Mouse (Mus musculus): Measurements from ENCODE around the gene Sobp. TPM values are rescaled to one million over a fixed set of nuclear protein-coding genes. Genes with fewer than 3 reads are reported as not detected.
A peak's percentile ranks its signal among the peaks of the same experiment; 100 is the strongest.

The Sobp gene
- total RNA-seq, 1 experiment = 0.31 TPM

DNA sequence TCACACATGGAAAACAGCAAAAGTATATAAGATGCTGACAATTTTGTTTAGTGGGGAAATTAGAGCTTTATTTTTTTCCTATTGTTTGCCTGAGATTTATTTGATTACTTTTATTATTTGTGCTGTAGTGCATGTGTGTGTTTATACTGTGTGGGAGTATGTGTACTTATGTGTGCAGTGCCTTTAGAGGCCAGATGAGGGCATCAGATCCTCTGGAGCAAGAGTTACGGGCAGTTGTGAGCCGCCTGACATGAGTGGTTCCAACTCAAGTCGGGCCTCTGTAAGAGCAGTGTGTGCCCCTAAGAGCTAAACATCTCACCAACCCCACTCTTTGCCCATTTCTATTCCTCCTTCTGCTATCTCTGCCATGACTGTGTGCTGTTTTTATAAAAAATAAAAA lies 7.5 kb downstream of the Sobp start:
- Histone ChIP-seq H3K36me3 (ENCODE audit: control insufficient read depth, insufficient read depth, low read length, poor library complexity, severe bottlenecking) (no peaks in the 10 kb centered on the region), H3K4me1 (ENCODE audit: control insufficient read depth in 2 of 2, insufficient read depth in 2 of 2, low read length in 2 of 2, poor library complexity in 1 of 2) (0 out of 4 replicates have a peak, but pooled peaks cover 0 to 2% of the 10 kb centered on the region in 2 experiments), H3K9me3 (ENCODE audit: control insufficient read depth, insufficient read depth, low read depth, low read length) (no peaks in the 10 kb centered on the region), H3K27ac (ENCODE audit: insufficient read depth, low read depth, low read length, poor library complexity, severe bottlenecking) (no peak overlapping the region), H3K4me3 (ENCODE audit: insufficient read depth in 1 of 2, low read depth in 1 of 2, low read length in 2 of 2, poor library complexity in 1 of 2, severe bottlenecking in 1 of 2) (no peak overlapping the region), H3K9ac (ENCODE audit: insufficient read depth, low read depth, low read length, poor library complexity, severe bottlenecking) (no peak overlapping the region)
- DNase-seq (ENCODE audit: low read depth, low spot score) = no peak
- TF ChIP-seq ZNF384 (IDR thresholded peaks at IDR 0.05; ENCODE audit: low read depth, low read length) = no peak
- TF ChIP-seq MAFK (IDR thresholded peaks at IDR 0.05; ENCODE audit: insufficient read depth, low read depth, low read length) = no peak
- TF ChIP-seq ZC3H11A (IDR thresholded peaks at IDR 0.05; ENCODE audit: borderline replicate concordance, low read depth, low read length) = peak; percentile 11; the same call in 1 of the 2 replicates
- no peak for TF ChIP-seq CHD2 (IDR thresholded peaks at IDR 0.05; ENCODE audit: low read depth, low read length)
- no peak for TF ChIP-seq HCFC1 (IDR thresholded peaks at IDR 0.05; ENCODE audit: borderline replicate concordance, insufficient read depth, low read length)
- in situ Hi-C loops (cut with MboI; ENCODE audit: low sequenced_read_pairs in 2 of 2, unreplicated experiment in 2 of 2) = no loop called here

DNA sequence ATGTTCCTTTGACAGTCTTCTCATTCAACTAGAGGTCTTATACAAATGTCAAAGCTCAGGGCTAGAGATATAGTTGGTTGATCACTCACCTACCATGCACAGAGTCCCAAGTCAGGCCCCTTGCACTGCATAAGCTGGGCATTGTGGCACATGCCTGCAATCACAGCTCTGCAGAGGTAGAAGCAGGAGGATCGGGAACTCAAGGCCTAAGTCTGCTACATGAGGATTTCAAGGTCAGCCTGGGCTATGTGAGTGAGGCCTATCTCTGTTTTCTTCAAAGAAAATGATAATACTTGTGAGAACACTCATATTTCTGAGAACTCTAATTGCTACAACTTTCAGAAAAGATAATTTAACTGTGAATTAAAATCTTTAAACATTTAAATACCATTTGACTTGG lies 8.2 kb downstream of the Sobp start:
- Histone ChIP-seq H3K4me1 (ENCODE audit: control insufficient read depth in 2 of 2, insufficient read depth in 2 of 2, low read length in 2 of 2, poor library complexity in 1 of 2) (0 out of 4 replicates have a peak, but pooled peaks cover 0 to 1% of the 10 kb centered on the region in 2 experiments), H3K9me3 (ENCODE audit: control insufficient read depth, insufficient read depth, low read depth, low read length) (no peaks in the 10 kb centered on the region), H3K36me3 (ENCODE audit: control insufficient read depth, insufficient read depth, low read length, poor library complexity, severe bottlenecking) (no peaks in the 10 kb centered on the region), H3K9ac (ENCODE audit: insufficient read depth, low read depth, low read length, poor library complexity, severe bottlenecking) (no peak overlapping the region), H3K4me3 (ENCODE audit: insufficient read depth in 1 of 2, low read depth in 1 of 2, low read length in 2 of 2, poor library complexity in 1 of 2, severe bottlenecking in 1 of 2) (no peak overlapping the region), H3K27ac (ENCODE audit: insufficient read depth, low read depth, low read length, poor library complexity, severe bottlenecking) (no peak overlapping the region)
- no peak for DNase-seq (ENCODE audit: low read depth, low spot score)
- in situ Hi-C loops (cut with MboI; ENCODE audit: low sequenced_read_pairs in 2 of 2, unreplicated experiment in 2 of 2) = no loop called here
- TF ChIP-seq MAFK (IDR thresholded peaks at IDR 0.05; ENCODE audit: insufficient read depth, low read depth, low read length) = no peak
- no peak for TF ChIP-seq HCFC1 (IDR thresholded peaks at IDR 0.05; ENCODE audit: borderline replicate concordance, insufficient read depth, low read length)
- no peak for TF ChIP-seq ZC3H11A (IDR thresholded peaks at IDR 0.05; ENCODE audit: borderline replicate concordance, low read depth, low read length)
- no peak for TF ChIP-seq CHD2 (IDR thresholded peaks at IDR 0.05; ENCODE audit: low read depth, low read length)
- TF ChIP-seq ZNF384 (IDR thresholded peaks at IDR 0.05; ENCODE audit: low read depth, low read length) = no peak

DNA sequence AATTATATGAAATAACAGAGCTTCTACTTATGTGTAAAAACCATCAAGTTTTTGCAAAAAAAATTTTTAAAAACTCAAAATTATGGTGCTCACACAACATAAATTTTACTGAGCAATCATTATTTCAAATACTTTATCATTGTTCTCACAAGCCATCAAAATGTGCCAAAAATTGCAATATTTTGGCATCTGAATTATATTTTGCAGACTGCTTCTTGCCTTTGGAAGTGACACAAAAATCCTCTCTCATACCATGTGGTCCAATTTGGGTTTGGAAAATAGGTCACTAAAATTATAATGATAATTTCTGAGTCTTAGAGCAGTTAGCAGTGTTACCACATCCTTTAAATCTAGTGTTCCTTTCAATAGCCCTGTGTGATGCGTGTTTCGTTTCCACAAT lies 9.9 kb downstream of the Sobp start:
- H3K4me3 ChIP-seq (ENCODE audit: insufficient read depth in 1 of 2, low read depth in 1 of 2, low read length in 2 of 2, poor library complexity in 1 of 2, severe bottlenecking in 1 of 2) = no peak overlapping the region
- TF ChIP-seq MAFK (IDR thresholded peaks at IDR 0.05; ENCODE audit: insufficient read depth, low read depth, low read length) (no peak), ZC3H11A (IDR thresholded peaks at IDR 0.05; ENCODE audit: borderline replicate concordance, low read depth, low read length) (no peak), ZNF384 (IDR thresholded peaks at IDR 0.05; ENCODE audit: low read depth, low read length) (no peak)
- DNase-seq (ENCODE audit: low read depth, low spot score) = no peak
- H3K9me3 ChIP-seq (ENCODE audit: control insufficient read depth, insufficient read depth, low read depth, low read length) = no peaks in the 10 kb centered on the region
- H3K36me3 ChIP-seq (ENCODE audit: control insufficient read depth, insufficient read depth, low read length, poor library complexity, severe bottlenecking) = no peaks in the 10 kb centered on the region
- H3K9ac ChIP-seq (ENCODE audit: insufficient read depth, low read depth, low read length, poor library complexity, severe bottlenecking) = no peak overlapping the region
- no peak overlapping the region for H3K27ac ChIP-seq (ENCODE audit: insufficient read depth, low read depth, low read length, poor library complexity, severe bottlenecking)
- in situ Hi-C loops (cut with MboI; ENCODE audit: low sequenced_read_pairs in 2 of 2, unreplicated experiment in 2 of 2) = no loop called here
- no peaks in the 10 kb centered on the region for H3K4me1 ChIP-seq (ENCODE audit: control insufficient read depth in 2 of 2, insufficient read depth in 2 of 2, low read length in 2 of 2, poor library complexity in 1 of 2)

DNA sequence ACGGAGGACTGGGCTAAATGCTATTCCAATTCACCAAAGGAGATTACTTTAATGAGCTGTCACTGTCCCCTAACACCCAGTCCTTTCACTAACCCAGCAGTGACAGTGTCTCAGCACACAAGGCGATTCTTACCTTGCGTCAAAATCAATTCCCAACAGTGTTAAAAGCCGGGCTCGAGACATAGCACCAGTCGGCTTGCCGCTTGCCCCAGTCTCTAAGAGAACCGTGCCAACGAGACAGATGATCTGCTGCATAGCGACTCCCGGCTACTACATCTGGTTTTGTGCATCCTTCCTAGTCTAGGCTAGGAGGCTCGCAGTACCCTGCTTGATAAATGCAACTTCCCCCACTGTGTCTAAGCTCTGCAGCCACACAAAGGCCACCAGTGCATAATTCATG lies 12.0 kb downstream of the Sobp start:
- no peak for TF ChIP-seq ZNF384 (IDR thresholded peaks at IDR 0.05; ENCODE audit: low read depth, low read length)
- no peak for TF ChIP-seq CHD2 (IDR thresholded peaks at IDR 0.05; ENCODE audit: low read depth, low read length)
- TF ChIP-seq MAFK (IDR thresholded peaks at IDR 0.05; ENCODE audit: insufficient read depth, low read depth, low read length) = no peak
- no peak for TF ChIP-seq ZC3H11A (IDR thresholded peaks at IDR 0.05; ENCODE audit: borderline replicate concordance, low read depth, low read length)
- no peak for TF ChIP-seq HCFC1 (IDR thresholded peaks at IDR 0.05; ENCODE audit: borderline replicate concordance, insufficient read depth, low read length)
- H3K4me1 ChIP-seq (ENCODE audit: control insufficient read depth in 2 of 2, insufficient read depth in 2 of 2, low read length in 2 of 2, poor library complexity in 1 of 2) = no peaks in the 10 kb centered on the region
- in situ Hi-C loops (cut with MboI; ENCODE audit: low sequenced_read_pairs in 2 of 2, unreplicated experiment in 2 of 2) = no loop called here
- no peaks in the 10 kb centered on the region for H3K36me3 ChIP-seq (ENCODE audit: control insufficient read depth, insufficient read depth, low read length, poor library complexity, severe bottlenecking)
- no peaks in the 10 kb centered on the region for H3K9me3 ChIP-seq (ENCODE audit: control insufficient read depth, insufficient read depth, low read depth, low read length)
- H3K4me3 ChIP-seq (ENCODE audit: insufficient read depth in 1 of 2, low read depth in 1 of 2, low read length in 2 of 2, poor library complexity in 1 of 2, severe bottlenecking in 1 of 2) = no peak overlapping the region
- no peak overlapping the region for H3K27ac ChIP-seq (ENCODE audit: insufficient read depth, low read depth, low read length, poor library complexity, severe bottlenecking)
- no peak for DNase-seq (ENCODE audit: low read depth, low spot score)
- no peak overlapping the region for H3K9ac ChIP-seq (ENCODE audit: insufficient read depth, low read depth, low read length, poor library complexity, severe bottlenecking)

DNA sequence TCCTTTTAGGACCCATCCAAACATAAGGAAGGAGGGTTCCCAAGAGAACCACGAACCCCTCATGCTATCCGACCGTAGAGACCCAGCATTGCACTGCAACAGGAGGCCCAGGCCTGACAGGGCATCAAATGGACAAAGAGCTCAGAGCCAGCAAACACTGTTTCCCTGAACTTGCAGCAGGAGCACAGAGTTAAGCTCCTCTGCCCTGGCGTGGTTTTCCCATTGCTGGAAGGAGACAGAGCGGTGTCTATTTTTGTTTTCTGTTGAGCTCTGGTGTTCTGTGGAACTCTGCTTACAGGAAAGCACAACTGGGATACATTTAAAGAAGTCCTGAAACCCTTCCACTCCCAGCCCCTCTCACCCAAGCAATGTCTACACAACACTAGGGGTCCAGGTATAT lies 15.0 kb downstream of the Sobp start:
- Histone ChIP-seq H3K27ac (ENCODE audit: insufficient read depth, low read depth, low read length, poor library complexity, severe bottlenecking) (no peak overlapping the region), H3K9me3 (ENCODE audit: control insufficient read depth, insufficient read depth, low read depth, low read length) (no peaks in the 10 kb centered on the region), H3K9ac (ENCODE audit: insufficient read depth, low read depth, low read length, poor library complexity, severe bottlenecking) (no peak overlapping the region), H3K4me1 (ENCODE audit: control insufficient read depth in 2 of 2, insufficient read depth in 2 of 2, low read length in 2 of 2, poor library complexity in 1 of 2) (peaks cover 0 to 2% of the 10 kb centered on the region in 2 experiments; a peak in 2 of 4 replicates), H3K36me3 (ENCODE audit: control insufficient read depth, insufficient read depth, low read length, poor library complexity, severe bottlenecking) (no peaks in the 10 kb centered on the region), H3K4me3 (ENCODE audit: insufficient read depth in 1 of 2, low read depth in 1 of 2, low read length in 2 of 2, poor library complexity in 1 of 2, severe bottlenecking in 1 of 2) (no peak overlapping the region)
- no peak for DNase-seq (ENCODE audit: low read depth, low spot score)
- in situ Hi-C loops (cut with MboI; ENCODE audit: low sequenced_read_pairs in 2 of 2, unreplicated experiment in 2 of 2) = no loop called here
- TF ChIP-seq MAFK (IDR thresholded peaks at IDR 0.05; ENCODE audit: insufficient read depth, low read depth, low read length) = no peak
- TF ChIP-seq ZC3H11A (IDR thresholded peaks at IDR 0.05; ENCODE audit: borderline replicate concordance, low read depth, low read length) = no peak
- no peak for TF ChIP-seq HCFC1 (IDR thresholded peaks at IDR 0.05; ENCODE audit: borderline replicate concordance, insufficient read depth, low read length)
- no peak for TF ChIP-seq CHD2 (IDR thresholded peaks at IDR 0.05; ENCODE audit: low read depth, low read length)
- no peak for TF ChIP-seq ZNF384 (IDR thresholded peaks at IDR 0.05; ENCODE audit: low read depth, low read length)
